Mouse (Mus musculus): ENCODE data around the gene Atf5.

Gene Atf5

GRCm38 (mm10) chr7:44772591-44773204, 43.8 kb downstream of the Atf5 start:
- in situ Hi-C loops (cut with MboI, MseI), result no loop called here

- in situ Hi-C loops (cut with MboI, MseI), result no loop called here
Measured at GRCm38 (mm10) chr7:44770046-44770578, 46.3 kb downstream of the Atf5 start.

- in situ Hi-C loops (cut with MboI, MseI), result loop anchor here (5.0 kb wide), 1 partner anchor 39 kb away; no protein-coding TSS in a partner anchor
Measured at GRCm38 (mm10) chr7:44768129-44768528, 48.3 kb downstream of the Atf5 start.

Data from T-helper 1 cell (primary cell).